Mouse (Mus musculus): ENCODE measurements around the gene Serpina1e. TPM values are rescaled to one million over a fixed set of nuclear protein-coding genes. Genes with fewer than 3 reads are reported as not detected.

Serpina1e gene
- total RNA-seq (2022): not detected

DNA sequence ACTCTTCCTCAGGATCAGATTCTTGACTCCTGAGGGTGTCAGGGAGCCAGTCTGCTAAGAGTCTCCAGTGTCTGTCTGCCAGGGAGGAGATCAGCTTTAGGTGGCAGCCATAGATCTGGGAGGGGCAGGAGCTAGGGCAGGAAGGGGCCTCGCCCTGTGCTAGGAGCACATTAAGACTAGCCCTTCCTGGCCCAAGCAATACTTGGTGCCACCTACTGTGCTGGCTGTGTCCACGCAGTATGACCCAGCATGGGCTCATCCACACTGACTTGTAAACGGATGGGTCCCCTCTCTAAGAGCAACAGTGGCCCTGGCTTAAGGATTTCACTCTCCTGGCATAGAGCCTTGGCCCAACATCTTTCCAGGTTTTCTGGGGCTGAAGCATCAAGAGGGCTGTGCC, at the start of gene Serpina1e:
Gene Serpina1e (minus strand): TSS at position 178 of the 400 bp plus-strand sequence.
- DNase-seq (ENCODE audit: low spot score in 2 of 2): no peak

DNA sequence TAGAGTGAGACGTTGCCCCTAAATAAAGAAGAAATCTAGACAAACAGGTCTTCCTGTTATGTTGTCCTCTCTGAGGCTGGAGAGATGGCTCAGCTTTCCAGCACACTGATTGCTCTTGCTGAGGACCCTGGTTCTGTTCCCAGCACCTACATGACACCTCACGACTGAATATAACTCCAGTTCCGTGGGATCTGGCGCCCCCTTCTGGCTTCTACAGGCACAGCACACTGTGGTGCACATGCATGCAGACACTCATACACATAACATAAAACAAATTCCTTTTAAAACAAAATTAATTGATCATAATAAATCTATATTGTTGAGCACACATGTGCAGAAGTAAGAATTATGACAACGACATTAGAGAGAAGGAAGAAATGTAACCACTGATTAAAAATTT, 45.9 kb upstream of the Serpina1e start:
- no peak for DNase-seq (ENCODE audit: low spot score in 2 of 2)

DNA sequence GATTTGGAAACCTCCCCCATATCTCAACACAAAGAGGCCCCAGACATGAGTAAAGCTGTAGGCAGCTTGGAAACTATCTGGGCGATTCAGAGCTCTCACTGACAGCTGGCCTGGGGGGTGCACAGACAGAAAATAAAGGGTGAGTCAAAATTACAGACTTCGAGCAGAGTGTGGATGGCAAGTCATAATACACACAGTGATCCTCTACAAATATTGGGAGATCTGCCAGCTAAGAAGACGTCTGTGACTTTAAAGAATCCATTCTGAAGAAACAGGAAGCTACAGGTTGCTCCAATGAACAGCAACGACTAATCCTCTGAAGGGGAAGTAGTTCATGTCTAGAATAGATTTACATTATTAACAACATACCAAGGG, 44.5 kb upstream of the Serpina1e start:
- no peak for DNase-seq (ENCODE audit: low spot score in 2 of 2)

DNA sequence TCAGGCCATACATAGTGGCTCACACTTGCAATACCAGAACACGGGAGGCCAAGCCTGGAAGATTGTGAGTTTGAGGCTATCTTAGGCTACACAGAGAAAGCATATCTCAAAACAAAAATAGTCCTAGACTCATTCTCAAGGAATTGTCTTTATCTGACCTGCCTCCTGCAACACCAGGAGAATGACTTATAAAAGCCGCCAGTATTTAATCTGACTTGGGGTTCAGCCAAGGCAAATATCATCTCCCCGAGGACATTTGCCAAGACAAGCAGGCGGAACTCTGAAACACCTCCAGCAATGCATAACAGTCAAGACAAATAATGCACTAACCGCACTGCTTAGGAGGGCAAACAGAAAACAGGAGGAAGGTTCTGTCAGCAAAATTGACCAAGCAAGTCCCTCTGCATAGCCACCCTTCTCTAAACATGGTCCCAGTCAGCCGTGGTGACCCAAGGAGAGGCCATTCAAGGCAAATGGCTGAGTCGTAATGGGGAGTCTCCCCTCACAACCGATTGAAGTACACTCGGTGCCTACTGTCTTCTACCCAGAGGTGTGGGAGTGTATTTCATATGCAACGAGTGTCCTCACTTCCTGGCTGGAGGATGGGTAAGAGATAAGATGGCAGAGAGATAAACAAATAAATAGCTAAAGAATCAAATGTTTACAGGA, 43.9 kb upstream of the Serpina1e start:
- no peak for DNase-seq (ENCODE audit: low spot score in 2 of 2)

DNA sequence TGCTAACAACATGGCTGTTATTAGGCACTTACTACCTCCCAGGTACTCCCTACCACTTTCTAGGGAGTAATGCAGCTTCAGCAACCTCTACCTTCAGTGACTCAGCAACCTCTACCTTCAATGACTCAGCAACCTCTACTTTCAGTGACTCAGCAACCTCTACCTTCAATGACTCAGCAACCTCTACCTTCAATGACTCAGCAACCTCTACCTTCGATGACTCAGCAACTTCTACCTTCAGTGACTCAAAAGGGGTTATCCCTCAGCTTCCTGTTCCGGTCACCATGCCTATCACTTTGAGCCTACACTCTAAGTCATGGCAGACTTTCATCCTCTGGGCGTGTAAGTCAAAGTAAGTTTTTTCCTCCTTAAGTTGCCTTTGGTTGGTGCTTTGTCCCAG, 41.8 kb upstream of the Serpina1e start:
- DNase-seq (ENCODE audit: low spot score in 2 of 2): no peak

DNA sequence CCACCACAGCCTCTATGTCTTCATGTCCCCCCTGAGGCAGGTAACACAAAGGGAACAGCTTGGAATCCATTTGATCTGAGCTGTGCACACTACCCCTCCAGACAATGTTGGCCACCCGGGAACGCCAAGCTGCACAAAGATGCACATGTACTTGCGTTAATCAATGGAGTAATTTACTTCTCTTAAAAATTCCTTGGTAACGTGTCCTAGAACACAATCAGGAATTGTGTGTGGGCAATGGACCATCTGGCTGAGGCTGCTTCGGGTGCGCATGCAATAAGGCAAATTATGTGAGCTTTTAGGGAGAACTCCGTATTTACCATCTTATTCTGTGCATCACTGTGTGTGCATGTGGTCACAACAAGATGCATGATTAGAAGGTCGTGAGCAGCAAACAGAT, 40.8 kb upstream of the Serpina1e start:
- DNase-seq (ENCODE audit: low spot score in 2 of 2): peak in 1 of 2 experiments; percentile 39

DNA sequence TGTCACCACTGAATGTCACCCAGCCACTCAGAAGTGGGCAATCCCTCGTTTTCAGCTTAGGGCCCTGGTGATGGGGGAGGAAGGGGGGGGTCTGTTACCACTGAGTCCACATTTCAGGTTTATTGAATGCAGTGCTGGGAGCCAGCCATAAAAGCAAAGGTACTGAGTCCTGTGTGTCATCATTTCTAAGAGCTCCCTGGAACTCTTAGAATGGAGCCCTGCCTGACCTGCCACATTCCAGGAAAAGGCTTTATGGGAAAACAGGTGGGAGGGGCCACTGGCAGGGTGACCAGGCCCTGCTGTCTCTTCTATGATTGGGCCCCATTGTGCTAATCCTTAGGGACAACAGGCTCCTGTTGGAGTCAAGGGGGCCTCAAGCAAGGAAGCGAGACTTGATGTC, 37.7 kb upstream of the Serpina1e start:
- DNase-seq (ENCODE audit: low spot score in 2 of 2): no peak

DNA sequence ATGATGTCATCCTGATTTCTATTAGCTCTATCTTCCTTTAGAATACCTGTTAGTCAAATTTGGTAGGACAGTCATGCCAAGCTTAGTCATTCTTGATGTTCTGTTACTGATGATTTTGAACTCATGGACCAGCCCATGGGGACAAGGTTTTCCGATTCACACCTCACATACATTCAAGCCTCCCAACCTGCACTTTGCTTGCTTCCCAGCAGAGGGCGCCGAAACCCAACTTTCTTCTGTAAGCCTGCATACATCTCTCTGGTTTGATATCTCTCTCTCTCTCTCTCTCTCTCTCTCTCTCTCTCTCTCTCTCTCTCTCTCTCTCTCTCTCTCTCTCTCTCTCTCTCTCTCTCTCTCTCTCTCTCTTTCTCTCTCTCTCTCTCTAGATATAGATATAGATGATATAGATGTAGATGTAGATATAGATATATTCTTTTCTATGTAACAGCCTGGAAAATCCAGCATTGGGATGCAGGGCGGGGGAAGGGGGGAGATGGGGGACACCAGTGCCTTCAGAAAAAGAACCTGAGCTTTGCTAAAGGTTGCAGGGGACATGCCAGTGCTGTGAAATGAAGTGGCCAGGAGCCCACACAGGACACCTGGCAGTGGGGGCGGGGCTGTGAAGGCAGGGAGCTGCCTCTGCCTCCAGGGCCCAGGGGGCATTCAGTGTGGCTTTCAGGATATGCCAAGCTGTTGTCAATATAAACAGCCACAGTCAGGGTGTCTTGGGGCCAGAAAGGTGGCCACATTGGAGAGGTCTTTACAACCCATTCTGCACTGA, 36.7 kb upstream of the Serpina1e start:
- DNase-seq (ENCODE audit: low spot score in 2 of 2): peak; percentile 63 to 87

DNA sequence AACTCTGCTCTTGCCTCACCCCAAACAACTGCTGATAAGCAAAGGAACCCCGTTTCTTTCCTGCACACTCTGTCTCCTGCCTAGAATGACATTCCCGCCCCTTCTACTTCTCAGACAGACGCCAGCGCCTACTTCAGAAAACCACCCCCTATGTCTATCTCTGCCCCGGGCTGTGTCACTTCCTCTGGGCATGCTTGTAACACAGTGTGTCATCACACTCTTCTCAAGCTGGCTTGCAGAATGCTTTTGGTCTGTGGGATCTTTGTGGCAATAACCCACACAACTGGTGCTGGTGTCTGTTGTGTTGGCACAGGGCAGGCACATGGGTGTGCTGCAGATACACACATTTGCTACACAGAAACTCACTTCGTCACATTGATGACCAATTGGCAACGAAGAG, 34.2 kb upstream of the Serpina1e start:
- DNase-seq (ENCODE audit: low spot score in 2 of 2): peak in 1 of 2 experiments; percentile 50

DNA sequence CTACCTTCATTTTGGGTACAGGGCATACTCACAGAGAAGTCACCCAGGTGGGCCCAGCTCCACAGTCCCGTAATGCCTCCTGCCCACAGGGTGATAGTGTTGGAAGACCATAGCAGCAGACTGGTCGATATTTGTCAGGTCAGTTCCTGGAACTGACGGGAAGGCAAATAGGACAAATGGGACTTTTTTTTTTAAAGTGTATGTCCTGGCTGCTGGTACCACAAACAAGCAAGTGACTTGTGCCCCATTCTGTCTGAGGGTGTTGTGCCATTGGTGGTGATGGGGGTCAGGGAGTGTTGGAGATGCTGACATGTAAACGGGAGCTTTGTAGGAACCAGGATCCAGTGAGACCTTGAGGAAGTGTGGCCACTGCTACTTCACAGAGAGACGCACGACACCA, 31.1 kb upstream of the Serpina1e start, which contains the start of gene Serpina11:
Gene Serpina11 (minus strand): TSS at position 101 of the 400 bp plus-strand sequence.
- no peak for DNase-seq (ENCODE audit: low spot score in 2 of 2)

DNA sequence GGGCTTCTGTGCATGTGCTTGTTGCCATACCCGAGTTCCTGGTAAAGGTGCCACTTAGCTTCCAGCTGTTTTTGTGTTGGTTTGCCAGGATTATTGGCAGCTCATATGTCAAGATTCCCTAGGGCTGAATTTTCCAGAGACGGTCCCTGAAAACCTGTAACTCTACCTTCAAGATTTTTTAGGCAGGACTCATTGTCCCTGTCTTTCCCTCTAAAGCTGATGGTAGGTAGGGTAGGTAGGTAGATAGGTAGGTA, 30.7 kb upstream of the Serpina1e start:
- no peak for DNase-seq (ENCODE audit: low spot score in 2 of 2)

DNA sequence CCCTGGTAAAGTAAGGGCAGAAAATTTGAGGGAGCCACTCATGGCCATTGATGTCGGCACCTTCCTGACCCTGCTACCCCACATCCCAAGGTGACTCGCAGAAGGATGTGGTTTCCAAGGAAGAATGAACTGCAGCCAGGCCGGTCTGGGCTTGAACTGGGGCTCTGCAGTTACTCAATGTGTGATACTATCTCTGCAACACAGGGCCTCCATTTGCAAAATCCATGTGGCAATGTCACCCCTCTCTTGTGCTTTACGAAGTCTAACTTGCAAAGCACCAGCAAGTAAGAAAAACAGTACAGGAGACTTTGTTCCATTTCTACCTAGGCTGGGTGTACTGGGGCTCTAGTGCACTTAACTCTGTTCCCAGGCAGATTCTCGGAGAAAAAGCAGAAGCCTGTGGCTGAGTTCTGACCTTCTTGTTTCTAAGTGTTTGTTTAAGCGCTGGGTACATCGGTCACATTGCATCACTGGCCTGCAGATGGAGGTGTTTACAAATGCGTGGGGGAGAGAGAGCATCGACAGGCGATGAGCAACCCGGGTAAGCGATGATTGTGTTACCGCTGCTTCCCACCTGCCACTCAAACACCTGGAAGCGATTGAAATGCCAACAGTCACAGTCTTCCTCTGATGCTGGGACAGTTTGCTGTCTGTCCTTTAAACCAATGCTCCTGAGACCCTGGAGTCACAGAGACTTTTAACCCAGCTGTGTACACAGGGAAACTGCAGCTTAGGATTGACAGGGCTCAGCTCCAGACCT, 30.2 kb upstream of the Serpina1e start:
- no peak for DNase-seq (ENCODE audit: low spot score in 2 of 2)

DNA sequence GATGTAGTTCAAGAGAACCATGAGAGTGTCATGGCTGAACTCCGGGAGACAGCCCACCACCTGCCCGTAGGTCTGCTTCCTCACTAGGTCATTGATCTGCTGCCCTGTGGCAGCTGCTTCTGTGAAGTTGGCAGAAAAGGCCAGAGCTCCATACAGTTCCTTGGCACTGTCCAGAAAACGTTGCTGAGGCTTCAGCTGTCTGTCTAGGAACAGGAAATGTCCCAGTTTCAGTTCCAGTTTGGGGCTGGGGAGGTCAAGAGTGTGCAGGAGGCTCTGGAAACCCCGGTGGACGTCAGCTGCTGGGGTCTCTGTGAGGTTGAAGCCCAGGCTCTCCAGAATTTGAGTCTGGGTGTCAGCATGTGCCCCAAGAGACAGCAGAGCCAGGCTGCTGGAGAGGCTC, 27.1 kb upstream of the Serpina1e start:
- no peak for DNase-seq (ENCODE audit: low spot score in 2 of 2)

DNA sequence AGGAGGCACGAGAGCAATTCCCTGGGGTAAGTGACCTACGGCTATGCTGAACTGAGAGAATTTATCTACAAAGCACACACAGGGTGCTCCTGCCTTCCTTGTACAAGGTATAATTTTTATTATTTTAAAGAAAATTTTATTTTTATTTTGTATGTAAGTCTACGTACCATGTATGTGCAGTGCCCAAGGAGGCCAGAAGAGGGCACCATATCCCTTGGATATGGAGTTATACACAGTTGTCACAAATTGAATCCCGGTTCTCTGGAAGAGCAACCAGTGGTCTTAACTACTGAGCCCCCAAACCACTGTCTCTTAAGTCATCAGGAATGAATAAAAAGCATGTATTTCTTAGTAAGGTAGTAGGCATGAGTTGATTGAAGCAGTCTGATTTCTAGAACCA, 26.2 kb upstream of the Serpina1e start:
- peak in 1 of 2 experiments; percentile 51 for DNase-seq (ENCODE audit: low spot score in 2 of 2)

DNA sequence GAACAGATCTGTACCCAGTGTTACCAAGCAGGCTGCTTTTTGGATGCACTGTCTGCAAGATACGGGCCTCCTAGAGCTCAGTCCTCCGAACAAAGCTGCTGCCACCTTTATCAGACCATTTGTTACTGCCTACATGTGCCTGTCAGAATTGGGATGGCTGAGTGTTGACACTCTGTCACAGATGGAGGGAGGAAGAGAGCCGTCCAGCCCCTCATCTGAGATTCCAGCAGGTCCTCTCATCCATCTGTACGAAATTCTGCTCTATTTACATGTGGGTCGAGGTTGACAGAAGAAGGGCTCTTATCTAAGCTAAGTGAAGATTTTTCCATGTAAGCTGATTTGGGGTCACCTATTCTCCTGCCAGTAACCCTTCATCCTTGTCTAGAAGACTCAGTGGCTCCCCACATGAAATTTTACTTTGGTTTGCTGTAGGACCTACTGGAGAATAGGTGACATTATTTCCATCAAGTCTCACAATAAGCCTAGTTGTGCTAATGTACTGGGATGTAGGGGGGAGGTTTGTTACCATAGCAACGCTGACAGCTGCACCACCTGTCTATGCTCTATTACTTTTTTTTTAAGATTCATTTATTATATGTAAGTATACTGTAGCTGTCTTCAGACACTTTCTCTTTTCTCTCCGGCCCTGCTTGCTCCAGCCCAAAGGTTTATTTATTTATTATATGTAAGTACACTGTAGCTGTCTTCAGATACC, 23.0 kb upstream of the Serpina1e start:
- DNase-seq (ENCODE audit: low spot score in 2 of 2): no peak

DNA sequence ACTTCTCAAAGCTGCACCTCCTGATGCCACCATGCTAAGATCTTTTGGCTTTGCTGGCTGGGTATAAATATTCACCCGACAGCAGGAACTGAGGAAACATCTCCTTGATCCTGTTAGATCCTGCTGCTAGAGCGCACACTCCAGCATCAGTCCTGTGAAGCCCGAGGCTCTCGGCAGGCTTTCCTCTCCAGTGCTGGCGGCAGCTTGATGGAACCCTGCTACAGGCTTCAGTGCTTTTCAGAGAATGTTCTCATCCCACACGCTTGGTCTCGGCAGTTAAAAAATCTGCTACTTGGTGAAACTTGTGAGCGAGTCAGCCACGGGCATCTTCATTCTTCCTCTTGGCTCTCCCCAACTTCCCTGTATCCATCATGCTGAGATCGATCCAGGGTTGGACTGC, 19.5 kb upstream of the Serpina1e start:
- no peak for DNase-seq (ENCODE audit: low spot score in 2 of 2)

DNA sequence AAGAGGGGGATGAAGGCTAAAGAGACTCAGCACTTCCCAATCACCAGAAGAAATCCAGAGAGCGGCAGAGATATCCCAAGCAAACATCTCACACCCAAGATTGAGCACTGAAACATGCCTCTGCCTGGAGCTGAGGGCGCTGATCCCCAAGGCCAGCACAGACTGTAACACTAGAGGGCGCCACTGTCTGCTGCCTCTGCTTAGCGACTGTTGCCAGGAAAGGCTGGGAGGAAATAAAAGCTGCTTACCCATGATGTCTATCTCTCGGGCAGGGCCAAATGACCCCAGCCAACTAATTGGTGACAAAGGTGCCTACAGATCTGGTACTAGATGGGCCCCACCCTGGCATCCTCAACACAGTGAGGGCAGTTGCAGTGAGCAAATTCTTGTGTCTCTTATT, 19.1 kb upstream of the Serpina1e start:
- DNase-seq (ENCODE audit: low spot score in 2 of 2): no peak

DNA sequence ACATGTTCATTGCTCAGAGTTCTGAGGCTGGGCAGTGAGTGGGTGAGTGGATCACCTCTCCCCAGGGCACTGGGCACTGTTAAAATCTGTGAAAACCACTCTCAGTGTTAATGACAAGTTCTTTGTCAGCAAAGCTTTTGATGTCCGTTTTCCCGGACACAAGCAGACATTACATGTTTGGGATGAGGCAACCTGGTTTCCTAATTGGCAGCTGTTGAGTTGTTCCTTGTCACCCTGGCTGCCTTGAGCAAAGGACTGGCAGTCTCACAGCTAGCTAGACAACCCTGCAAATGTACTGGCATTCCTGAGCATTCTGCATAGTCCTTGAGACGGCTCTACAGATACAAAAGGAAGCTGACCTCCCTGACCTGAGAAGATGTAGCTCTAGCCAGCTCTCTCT, 18.3 kb upstream of the Serpina1e start:
- DNase-seq (ENCODE audit: low spot score in 2 of 2): no peak

DNA sequence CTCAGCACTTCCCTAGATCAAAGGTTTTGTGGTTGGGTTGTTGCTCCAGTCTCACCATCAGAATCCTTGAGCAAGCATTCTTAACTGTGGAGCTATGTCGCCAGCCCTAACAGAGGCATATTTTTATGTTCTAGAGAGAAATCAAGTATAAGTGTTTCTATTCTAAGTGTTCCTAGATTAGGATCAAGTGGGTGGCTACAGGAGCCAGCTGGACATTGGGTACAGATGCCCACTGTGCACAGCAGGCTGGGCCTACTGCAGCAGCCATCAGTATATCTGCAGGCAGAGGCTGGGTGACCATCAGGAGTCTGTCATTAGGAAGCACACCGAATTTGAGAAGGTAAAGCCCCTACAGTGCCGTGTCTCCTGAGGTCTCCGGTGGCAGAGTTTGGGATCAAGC, 12.3 kb upstream of the Serpina1e start:
- DNase-seq (ENCODE audit: low spot score in 2 of 2): peak in 1 of 2 experiments; percentile 49

DNA sequence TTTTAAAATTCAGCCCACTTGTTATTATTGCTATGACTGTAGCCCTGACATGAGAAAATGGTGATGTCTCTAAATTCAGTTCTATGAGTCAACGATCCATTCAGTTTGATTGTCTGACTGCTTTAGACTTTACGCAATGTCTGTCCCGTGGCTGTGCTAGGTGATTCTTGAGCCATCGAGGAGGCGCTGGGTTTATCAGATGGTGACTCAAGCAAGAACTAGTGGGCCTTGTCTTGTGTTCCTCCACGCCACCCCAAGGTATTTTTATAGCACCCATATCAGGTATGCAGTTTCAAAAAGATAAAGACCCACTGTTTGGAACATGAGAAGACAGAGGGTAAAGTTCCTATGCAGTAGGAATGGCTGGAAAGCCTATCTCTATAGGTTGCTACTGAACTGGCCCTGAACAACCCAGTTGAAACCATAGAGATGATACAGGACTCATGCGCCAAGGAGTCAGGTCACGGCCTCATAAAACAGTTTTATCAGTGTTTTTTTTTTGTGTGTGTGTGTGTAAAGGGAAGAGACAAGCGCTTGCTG, 10.9 kb upstream of the Serpina1e start:
- DNase-seq (ENCODE audit: low spot score in 2 of 2): no peak

DNA sequence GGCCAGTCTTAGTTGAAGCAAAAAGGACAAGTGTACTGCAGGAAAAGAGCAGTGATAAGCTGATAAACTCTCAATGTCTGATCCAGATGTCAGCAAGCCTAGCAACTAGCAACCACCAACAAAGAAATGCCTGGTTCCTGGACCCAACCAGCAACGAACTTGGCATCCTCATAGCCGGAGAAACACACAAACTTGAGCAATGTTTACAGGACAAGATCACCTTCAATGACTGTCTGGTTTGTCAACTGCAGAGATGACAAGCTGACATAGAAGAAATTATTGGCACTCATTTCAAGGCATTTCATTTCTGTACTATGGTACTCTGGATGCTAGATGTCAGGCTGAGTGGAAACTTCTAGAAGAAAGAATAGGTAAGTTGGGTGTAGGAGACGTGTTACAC, 8.0 kb upstream of the Serpina1e start:
- no peak for DNase-seq (ENCODE audit: low spot score in 2 of 2)

DNA sequence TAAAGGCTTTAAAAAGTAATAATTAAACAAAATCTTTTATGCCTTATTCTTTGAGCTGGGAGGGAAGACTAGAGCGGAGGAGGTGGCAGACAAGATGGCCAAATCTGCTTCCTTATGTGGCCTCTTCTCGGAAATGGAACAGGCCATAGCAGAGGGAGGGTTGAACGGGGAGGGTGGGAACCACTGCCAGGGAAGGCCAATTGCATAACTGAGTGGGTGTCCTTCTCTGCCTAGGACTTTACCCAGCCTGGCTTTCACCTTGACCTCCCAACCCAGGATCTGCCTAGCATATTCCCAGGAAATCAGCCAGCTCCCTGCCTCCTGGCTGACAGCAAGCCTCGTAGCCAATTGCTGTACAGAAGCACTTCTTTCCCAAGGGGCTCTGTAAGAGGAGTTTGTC, 4.5 kb upstream of the Serpina1e start:
- DNase-seq (ENCODE audit: low spot score in 2 of 2): no peak
